Mouse (Mus musculus) cerebellum, adult 2 months (tissue): ENCODE measurements around the gene Ube2o.

ENCODE experiments used
- CTCF ChIP-seq: fragments of 200-500 bp; IDR thresholded peaks from 2 replicates; pipeline ENCODE4 v1.5.1; 2011; ENCODE audit warnings: low read depth, mild to moderate bottlenecking, control low read depth, low read length, moderate library complexity, borderline replicate concordance; ENCODE audit not compliant: insufficient read depth
- POLR2A ChIP-seq: fragments of 200-500 bp; IDR thresholded peaks from 2 replicates; pipeline ENCODE4 v1.6.1; 2011; ENCODE audit warnings: low read length, control low read depth, borderline replicate concordance; ENCODE audit not compliant: insufficient read depth

GRCm38 (mm10) chr11:116591621-116592020, 10.4 kb upstream of the Ube2o start:
- no peak for TF ChIP-seq CTCF
- no peak for TF ChIP-seq POLR2A
